Mouse (Mus musculus) forebrain, embryonic 10.5 days (tissue): Measurements from ENCODE around the gene Zxdc. TPM values are rescaled to one million over a fixed set of nuclear protein-coding genes. Genes with fewer than 3 reads are reported as not detected.

Experiments
- DNase-seq: peaks from one replicate; pipeline ENCODE4 v3.0.0-alpha.2; 2017; ENCODE audit warnings: low spot score; ENCODE audit errors: extremely low spot score
- H3K27ac ChIP-seq: fragments of 300-500 bp; sonication (generic); 2 replicates; pipeline ENCODE4 v1.5.1; 2016; ENCODE audit warnings: mild to moderate bottlenecking
- H3K27me3 ChIP-seq: fragments of 300-500 bp; sonication (generic); 2 replicates; pipeline ENCODE4 v1.6.1; 2016; ENCODE audit warnings: mild to moderate bottlenecking; ENCODE audit not compliant: poor library complexity, severe bottlenecking
- H3K36me3 ChIP-seq: fragments of 300-500 bp; sonication (generic); replicated peaks from 2 replicates; pipeline ENCODE4 v1.6.1; 2016; ENCODE audit warnings: mild to moderate bottlenecking, moderate library complexity
- H3K4me1 ChIP-seq: fragments of 300-500 bp; sonication (generic); 2 replicates; pipeline ENCODE4 v1.6.1; 2016
- H3K4me3 ChIP-seq: fragments of 300-500 bp; sonication (generic); 2 replicates; pipeline ENCODE4 v1.5.1; 2016; ENCODE audit warnings: mild to moderate bottlenecking, moderate library complexity
- H3K9me3 ChIP-seq: fragments of 300-500 bp; sonication (generic); 2 replicates; pipeline ENCODE4 v1.6.1; 2016; ENCODE audit warnings: mild to moderate bottlenecking, moderate library complexity
- WGBS: fragments of 180-500 bp; shearing (Covaris S2); methylation state at CpG from one replicate; pipeline ENCODE4 v1.1.7; 2016; 5-methylcytosine and 5-hydroxymethylcytosine counted together
- polyA plus RNA-seq: library from polyadenylated mRNA; unstranded; fragments of >200 nt; fragmentation: Nextera tagmentation; extraction: Ambion mirVana; gene quantifications from 2 replicates; pipeline ENCODE4 v1.2.1, GENCODE M21; 2016

Gene Zxdc
- polyA plus RNA-seq, 1 experiment from 2014 or later, result 6.3 TPM

DNA sequence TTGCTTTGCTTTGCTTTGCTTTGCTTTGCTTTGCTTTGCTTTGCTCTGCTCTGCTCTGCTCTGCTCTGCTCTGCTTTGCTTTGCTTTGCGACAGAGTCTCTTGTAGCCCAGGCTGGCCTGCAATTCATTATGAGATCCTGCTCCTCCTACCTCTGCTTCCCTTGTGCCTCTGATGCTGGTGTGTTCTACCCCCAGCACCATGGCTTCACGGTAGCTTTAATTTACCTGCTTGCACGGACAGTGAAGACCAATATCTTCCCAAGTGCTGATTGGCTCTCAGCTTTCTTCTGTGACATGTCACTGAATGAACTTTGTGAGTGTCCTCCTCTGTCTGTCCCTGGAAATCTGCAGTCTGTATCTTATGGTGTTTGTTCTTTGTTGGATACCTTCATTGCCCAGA, 67.7 kb downstream of the Zxdc start:
- H3K27me3 ChIP-seq, result no peaks in the 10 kb centered on the region
- H3K36me3 ChIP-seq, result no peaks in the 10 kb centered on the region
- 98% methylated on average over 3 of the region's 3 CpGs for WGBS
- peaks cover 4% of the 10 kb centered on the region; the same call in 1 of the 2 replicates for H3K9me3 ChIP-seq
- peaks cover 4% of the 10 kb centered on the region for H3K4me1 ChIP-seq
- no peak for DNase-seq
- no peak overlapping the region for H3K27ac ChIP-seq
- no peak overlapping the region for H3K4me3 ChIP-seq

DNA sequence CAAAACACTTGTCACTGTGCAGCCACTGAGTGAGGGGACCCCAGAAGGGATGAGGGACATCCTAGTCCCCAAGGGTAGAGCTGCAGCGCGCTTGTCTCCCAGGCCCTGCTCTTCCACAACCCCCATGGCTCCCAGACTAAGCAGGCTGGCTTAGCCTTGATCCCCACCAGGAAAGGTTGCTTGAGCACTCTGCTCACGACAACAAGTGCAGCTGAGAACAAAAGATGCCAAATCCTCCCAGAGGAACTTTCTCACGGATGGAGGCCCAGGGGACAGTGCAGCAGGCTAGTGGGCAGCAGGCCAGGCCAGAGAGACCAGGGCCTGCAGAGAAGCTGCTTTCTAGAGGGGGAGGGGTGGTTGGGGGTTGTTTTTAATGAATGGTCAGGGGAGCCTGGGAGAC, 77.6 kb downstream of the Zxdc start:
- Histone ChIP-seq H3K27me3 (no peaks in the 10 kb centered on the region; the same call in 1 of the 2 replicates), H3K4me1 (peaks cover 9% of the 10 kb centered on the region), H3K27ac (peak overlapping the region; percentile 67), H3K4me3 (no peak overlapping the region), H3K36me3 (no peaks in the 10 kb centered on the region), H3K9me3 (no peaks in the 10 kb centered on the region)
- 36% methylated on average over 4 of the region's 4 CpGs for WGBS
- no peak for DNase-seq

DNA sequence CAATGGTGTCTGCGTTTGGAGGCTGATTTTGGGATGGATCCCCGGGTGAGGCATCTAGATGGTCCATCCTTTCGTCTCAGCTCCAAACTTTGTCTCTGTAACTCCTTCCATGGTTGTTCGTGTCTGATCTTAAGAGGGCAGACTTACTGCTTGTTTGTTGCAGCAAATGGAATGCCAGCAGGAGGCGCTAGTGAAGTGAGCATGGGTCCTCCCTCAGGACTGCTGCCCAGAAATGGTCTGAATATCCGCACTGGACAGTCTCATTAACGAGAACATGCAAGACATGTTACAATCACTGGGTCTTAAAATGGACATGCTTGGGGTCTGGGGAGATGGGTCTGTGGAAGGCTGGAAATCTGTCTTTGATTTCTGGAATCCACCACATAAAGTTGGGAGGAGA, 80.9 kb downstream of the Zxdc start:
- 28% methylated on average over 7 of the region's 7 CpGs for WGBS
- peak; percentile 63 for DNase-seq
- Histone ChIP-seq H3K27ac (no peak overlapping the region), H3K36me3 (no peaks in the 10 kb centered on the region), H3K4me3 (no peak overlapping the region), H3K27me3 (no peaks in the 10 kb centered on the region; the same call in 1 of the 2 replicates), H3K9me3 (no peaks in the 10 kb centered on the region), H3K4me1 (peaks cover 9% of the 10 kb centered on the region)

DNA sequence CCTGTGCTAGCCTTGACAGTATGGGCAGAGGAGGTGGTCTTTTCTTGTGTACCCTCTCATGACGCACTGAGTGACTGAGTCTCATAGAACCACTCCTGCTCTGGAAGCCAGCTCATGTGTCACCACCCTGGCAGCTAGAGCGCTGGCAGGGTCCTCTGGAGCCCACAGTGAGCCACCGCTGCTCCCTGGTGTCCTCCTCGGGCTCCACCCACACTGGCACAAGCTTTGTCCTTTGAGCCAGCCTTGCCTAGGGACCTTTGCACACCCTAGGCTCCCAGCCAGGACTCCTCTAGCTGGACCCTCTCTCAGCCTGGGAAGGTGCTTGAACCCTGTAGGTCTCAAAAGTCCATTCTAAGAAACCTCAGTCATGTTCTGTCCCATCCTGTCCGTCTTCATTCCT, 81.4 kb downstream of the Zxdc start:
- Histone ChIP-seq H3K4me3 (no peak overlapping the region), H3K36me3 (no peaks in the 10 kb centered on the region), H3K4me1 (peaks cover 9% of the 10 kb centered on the region), H3K27ac (no peak overlapping the region), H3K9me3 (no peaks in the 10 kb centered on the region), H3K27me3 (no peaks in the 10 kb centered on the region; the same call in 1 of the 2 replicates)
- WGBS, result 78% methylated on average over 5 of the region's 5 CpGs
- DNase-seq, result no peak

DNA sequence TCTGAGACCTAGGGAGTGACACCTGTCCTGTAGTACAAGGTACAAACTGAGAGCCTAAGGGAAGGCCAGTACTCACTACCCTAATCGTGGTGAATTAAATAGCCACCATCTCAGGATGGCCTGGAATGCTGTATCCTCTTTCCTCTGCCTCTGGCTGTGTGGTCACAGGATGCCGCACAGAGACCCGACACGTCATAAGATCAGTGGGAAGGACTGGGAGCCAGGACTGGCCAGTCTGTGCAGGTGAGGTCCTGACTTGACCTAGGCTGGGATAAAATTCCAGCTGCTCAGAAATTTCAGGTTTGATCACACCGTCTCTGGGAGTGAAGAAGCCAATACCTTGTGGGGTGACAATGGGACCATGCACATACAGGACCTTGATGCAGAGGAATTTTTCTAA, 82.2 kb downstream of the Zxdc start:
- Histone ChIP-seq H3K9me3 (no peaks in the 10 kb centered on the region), H3K27me3 (no peaks in the 10 kb centered on the region; the same call in 1 of the 2 replicates), H3K27ac (no peak overlapping the region), H3K4me3 (no peak overlapping the region), H3K36me3 (no peaks in the 10 kb centered on the region), H3K4me1 (peaks cover 9% of the 10 kb centered on the region)
- DNase-seq, result no peak
- 91% methylated on average over 5 of the region's 5 CpGs for WGBS

DNA sequence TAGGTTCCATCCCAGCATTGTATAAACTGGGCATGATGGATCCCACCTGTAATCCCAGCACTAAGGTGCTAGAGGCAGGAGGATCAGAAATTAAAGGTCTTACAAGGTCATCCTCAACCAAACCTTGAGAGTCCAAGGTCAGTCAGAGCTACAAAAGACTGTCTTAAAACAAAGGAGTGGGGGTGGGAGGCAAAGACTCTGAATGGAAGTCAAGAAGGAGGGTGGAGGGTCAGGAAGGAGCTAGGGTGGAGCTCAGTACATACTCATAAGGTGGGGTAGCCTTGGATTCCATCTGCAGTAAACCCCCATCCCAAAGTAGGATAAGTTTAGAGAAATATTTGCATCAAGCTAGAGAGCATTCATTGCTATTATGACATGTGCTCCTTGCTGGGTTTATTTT, 83.3 kb downstream of the Zxdc start:
- Histone ChIP-seq H3K4me3 (no peak overlapping the region), H3K4me1 (no peaks in the 10 kb centered on the region), H3K36me3 (no peaks in the 10 kb centered on the region)

More for the DNA sequence above, 83.3 kb downstream of the Zxdc start:
- Histone ChIP-seq H3K27me3 (no peaks in the 10 kb centered on the region; the same call in 1 of the 2 replicates), H3K27ac (no peak overlapping the region), H3K9me3 (no peaks in the 10 kb centered on the region)
- no peak for DNase-seq

Other genes starting within 250 kb of the Zxdc start
- gene Vmn1r51, start 246.9 kb upstream of the Zxdc start, polyA plus RNA-seq, result 0.04 TPM in 1 of 2 replicates, not detected in the other
- gene Vmn1r52, start 194.7 kb upstream of the Zxdc start, polyA plus RNA-seq, result not detected in 2 replicates
- gene V1ra8, start 166.7 kb upstream of the Zxdc start, polyA plus RNA-seq, result not detected in 2 replicates
- gene Vmn1r53, start 145.1 kb upstream of the Zxdc start, polyA plus RNA-seq, result not detected in 2 replicates
- gene Vmn1r54, start 123.2 kb upstream of the Zxdc start, polyA plus RNA-seq, result not detected in 2 replicates
- not detected in 2 replicates for gene BC048671, start 68.3 kb upstream of the Zxdc start, polyA plus RNA-seq
- not detected in 2 replicates for gene Chst13, start 44.3 kb upstream of the Zxdc start, polyA plus RNA-seq
- gene Uroc1, start 36.2 kb upstream of the Zxdc start, polyA plus RNA-seq, result not detected in 2 replicates
- 0.98 and 1.2 TPM in 2 replicates for gene Cfap100, start 59.3 kb downstream of the Zxdc start, polyA plus RNA-seq
- gene Klf15, start 93.1 kb downstream of the Zxdc start, polyA plus RNA-seq, result 5.5 and 5.6 TPM in 2 replicates
- gene Aldh1l1, start 116.9 kb downstream of the Zxdc start, polyA plus RNA-seq, result 1.7 and 2.1 TPM in 2 replicates
- gene Slc41a3, start 235.2 kb downstream of the Zxdc start, polyA plus RNA-seq, result 1.4 and 2.3 TPM in 2 replicates